Mouse (Mus musculus) lung, postnatal 36 days (tissue): ENCODE data around the gene Nat8f6.
"Not testable (repeated sequence)": the region's sequence is repeated elsewhere in the genome, so short reads cannot be mapped to it uniquely, and the experiment has no call there.

ENCODE experiments used
- DNase-seq: peaks from one replicate; pipeline ENCODE4 v3.0.0; 2022; ENCODE audit warnings: mixed read lengths

Nat8f6 gene

GRCm38 (mm10) chr6:85820837-85821236 is at the start of gene Nat8f6, which contains the start of gene Nat8f5:
Gene Nat8f6, minus strand, starts transcription at chr6:85820954.
Gene Nat8f5, minus strand, starts transcription at chr6:85820972.
- DNase-seq: no peak

- not testable (repeated sequence) for DNase-seq
These were observed 48.3 kb upstream of the Nat8f6 start, which contains the start of gene Nat8f2 for GRCm38 (mm10) chr6:85869006-85869405. Gene Nat8f2, minus strand, starts transcription at chr6:85869158.

- no peak for DNase-seq
These were observed 47.3 kb upstream of the Nat8f6 start for GRCm38 (mm10) chr6:85867726-85868690.

- not testable (repeated sequence) for DNase-seq
These were observed 46.2 kb upstream of the Nat8f6 start for GRCm38 (mm10) chr6:85866995-85867394.

GRCm38 (mm10) chr6:85866166-85866565 is 45.4 kb upstream of the Nat8f6 start:
- DNase-seq: not testable (repeated sequence)

- peak; percentile 4 for DNase-seq
These were observed 44.3 kb upstream of the Nat8f6 start for GRCm38 (mm10) chr6:85864900-85865639.

- no peak for DNase-seq
These were observed 43.1 kb upstream of the Nat8f6 start for GRCm38 (mm10) chr6:85863840-85864239.

GRCm38 (mm10) chr6:85863136-85863535 is 42.4 kb upstream of the Nat8f6 start:
- DNase-seq: no peak

GRCm38 (mm10) chr6:85862565-85862964 is 41.8 kb upstream of the Nat8f6 start:
- no peak for DNase-seq

GRCm38 (mm10) chr6:85861247-85861646 is 40.5 kb upstream of the Nat8f6 start:
- no peak for DNase-seq

- DNase-seq: peak; percentile 45
These were observed 35.5 kb upstream of the Nat8f6 start for GRCm38 (mm10) chr6:85856194-85856678.

- no peak for DNase-seq
These were observed 32.7 kb upstream of the Nat8f6 start for GRCm38 (mm10) chr6:85853481-85853880.

GRCm38 (mm10) chr6:85851062-85851773 is 30.5 kb upstream of the Nat8f6 start:
- DNase-seq: no peak

GRCm38 (mm10) chr6:85849240-85849639 is 28.5 kb upstream of the Nat8f6 start:
- no peak for DNase-seq

GRCm38 (mm10) chr6:85848140-85848539 is 27.4 kb upstream of the Nat8f6 start:
- DNase-seq: no peak

- DNase-seq: no peak
These were observed 26.2 kb upstream of the Nat8f6 start for GRCm38 (mm10) chr6:85846921-85847320.

- not testable (repeated sequence) for DNase-seq
These were observed 23.1 kb upstream of the Nat8f6 start for GRCm38 (mm10) chr6:85843677-85844458.

- no peak for DNase-seq
These were observed 19.2 kb upstream of the Nat8f6 start for GRCm38 (mm10) chr6:85839982-85840381.

GRCm38 (mm10) chr6:85838674-85839073 is 17.9 kb upstream of the Nat8f6 start:
- no peak for DNase-seq

- DNase-seq: peak; percentile 64
These were observed 16.6 kb upstream of the Nat8f6 start for GRCm38 (mm10) chr6:85837307-85837706.

GRCm38 (mm10) chr6:85836827-85837226 is 16.1 kb upstream of the Nat8f6 start:
- DNase-seq: peak; percentile 72

GRCm38 (mm10) chr6:85836098-85836497 is 15.3 kb upstream of the Nat8f6 start:
- not testable (repeated sequence) for DNase-seq
